27 mouse cellular contexts compared by ENCODE assay signal in genomic region chr8:88816461-88816860, GRCm38 (mm10).
"Had no signal": no experiment of that assay in that cellular context is flagged by ENCODE, and none has a peak within 500 bp of the region (broad histone marks: within the 10 kb centered on the region; RNA-seq: fewer than 3 reads in every experiment).

No protein-coding gene starts in this region.

- H3K9me3 ChIP-seq: limb, embryonic 10.5 days; limb, embryonic 12.5 days; limb, embryonic 13.5 days; limb, embryonic 15.5 days; liver, embryonic 12.5 days; liver, embryonic 15.5 days; lung, embryonic 15.5 days; midbrain, embryonic 10.5 days; midbrain, embryonic 12.5 days; midbrain, embryonic 13.5 days; midbrain, embryonic 15.5 days had no signal

- H3K4me3 ChIP-seq: limb, embryonic 10.5 days; limb, embryonic 12.5 days; limb, embryonic 13.5 days; limb, embryonic 15.5 days; liver, embryonic 12.5 days; liver, embryonic 13.5 days; liver, embryonic 15.5 days; lung, embryonic 15.5 days; megakaryocyte, embryonic 14.5 days; midbrain, embryonic 10.5 days; midbrain, embryonic 12.5 days; midbrain, embryonic 13.5 days; midbrain, embryonic 15.5 days; myocyte had no signal

- H3K36me3 ChIP-seq: limb, embryonic 10.5 days; limb, embryonic 12.5 days; limb, embryonic 13.5 days; limb, embryonic 15.5 days; liver, embryonic 12.5 days; liver, embryonic 13.5 days; liver, embryonic 15.5 days; lung, embryonic 15.5 days; midbrain, embryonic 10.5 days; midbrain, embryonic 12.5 days; midbrain, embryonic 13.5 days; midbrain, embryonic 15.5 days had no signal

- H3K27me3 ChIP-seq: liver, embryonic 12.5 days; liver, embryonic 13.5 days; liver, embryonic 15.5 days; lung, embryonic 15.5 days; megakaryocyte, embryonic 14.5 days; midbrain, embryonic 12.5 days; midbrain, embryonic 15.5 days had no signal

- DNase-seq: left cerebral cortex, postnatal 4 days; liver; liver, embryonic 13.5 days; liver, postnatal 0 days; lung, adult 18-20 months; lung, adult 2 months; lung, embryonic 14.5 days; lung, postnatal 10 days; lung, postnatal 14 days; lung, postnatal 36 days; lung, postnatal 4 days; midbrain, embryonic 14.5 days had no signal

- H3K4me1 ChIP-seq: limb, embryonic 12.5 days; limb, embryonic 13.5 days; limb, embryonic 15.5 days; liver, embryonic 12.5 days; liver, embryonic 13.5 days; liver, embryonic 15.5 days; lung, embryonic 15.5 days; megakaryocyte, embryonic 14.5 days had no signal

- H3K27ac ChIP-seq: limb, embryonic 10.5 days; limb, embryonic 12.5 days; limb, embryonic 13.5 days; limb, embryonic 15.5 days; liver, embryonic 12.5 days; liver, embryonic 13.5 days; liver, embryonic 14.5 days; liver, embryonic 15.5 days; lung, embryonic 15.5 days; macrophage; midbrain, embryonic 10.5 days; midbrain, embryonic 12.5 days; midbrain, embryonic 13.5 days; midbrain, embryonic 15.5 days had no signal
